Mouse (Mus musculus) testis, adult 2 months (tissue): ENCODE data around the gene Hist1h2bg.
"Not testable (repeated sequence)": the region's sequence is repeated elsewhere in the genome, so short reads cannot be mapped to it uniquely, and the experiment has no call there.

Experiments
- CTCF ChIP-seq: fragments of 200-500 bp; IDR thresholded peaks from 2 replicates; pipeline ENCODE4 v1.5.1; 2012; ENCODE audit warnings: low read depth, mild to moderate bottlenecking, inconsistent platforms, low read length, moderate library complexity; ENCODE audit not compliant: control insufficient read depth, insufficient read depth, insufficient replicate concordance
- POLR2A ChIP-seq: fragments of 200-500 bp; IDR thresholded peaks from 2 replicates; pipeline ENCODE4 v1.6.1; 2012; ENCODE audit warnings: low read depth, mild to moderate bottlenecking, inconsistent platforms, low read length, moderate library complexity; ENCODE audit not compliant: control insufficient read depth

DNA sequence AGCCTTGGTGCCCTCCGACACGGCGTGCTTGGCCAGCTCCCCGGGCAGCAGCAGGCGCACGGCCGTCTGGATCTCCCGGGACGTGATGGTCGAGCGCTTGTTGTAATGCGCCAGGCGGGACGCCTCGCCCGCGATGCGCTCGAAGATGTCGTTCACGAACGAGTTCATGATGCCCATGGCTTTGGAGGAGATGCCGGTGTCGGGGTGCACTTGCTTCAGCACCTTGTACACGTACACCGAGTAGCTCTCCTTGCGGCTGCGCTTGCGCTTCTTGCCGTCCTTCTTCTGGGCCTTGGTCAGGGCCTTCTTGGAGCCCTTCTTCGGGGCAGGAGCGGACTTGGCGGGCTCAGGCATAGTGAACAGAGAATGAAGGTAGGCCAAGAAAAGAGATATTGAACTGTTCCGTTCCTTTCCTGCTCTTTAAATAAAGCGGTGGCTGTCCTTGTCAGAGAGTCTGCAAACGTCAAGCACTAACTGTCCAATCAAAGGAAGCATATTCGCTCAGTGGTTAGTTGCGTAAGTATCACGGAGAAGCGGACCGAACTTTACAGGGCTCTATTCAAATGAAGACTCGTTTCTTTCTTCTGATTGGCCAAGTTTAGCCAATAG lies 28.1 kb upstream of the Hist1h2bg start, which contains the start of gene Hist1h2bh:
- not testable (repeated sequence) for TF ChIP-seq CTCF, POLR2A
